14 mouse cellular contexts compared by ENCODE assay signal in genomic region chr9:22703541-22703940, GRCm38 (mm10).
DNase-seq lines count a peak whose midpoint lies in the region; ATAC-seq and TF ChIP-seq lines count a peak whose summit lies in the region.
"Had no signal": no experiment of that assay in that cellular context is flagged by ENCODE, and none has a peak within 500 bp of the region (broad histone marks: within the 10 kb centered on the region; RNA-seq: fewer than 3 reads in every experiment).

No protein-coding gene starts in this region.

- no peak for ATAC-seq in hindbrain, postnatal 0 days
- no peak for ATAC-seq in hindbrain, embryonic 11.5 days (ENCODE audit: low FRiP score)
- ATAC-seq in midbrain, postnatal 0 days (ENCODE audit: low FRiP score), result no peak
- no peak for ATAC-seq in midbrain, embryonic 14.5 days (ENCODE audit: low FRiP score, low TSS enrichment)

- no peak for DNase-seq in hindbrain, postnatal 0 days (ENCODE audit: low spot score)
- no peak for DNase-seq in hindbrain, embryonic 11.5 days (ENCODE audit: low spot score)
- DNase-seq in midbrain, postnatal 0 days (ENCODE audit: low spot score), result no peak
- no peak for DNase-seq in midbrain, embryonic 14.5 days
- DNase-seq in ES-E14 (ENCODE audit: low read depth, low spot score) (no peak), MN1 (ENCODE audit: low spot score) (no peak)
- DNase-seq in naive thymus-derived CD4-positive, alpha-beta T cell, adult 2 months (ENCODE audit: low read depth), result peak; percentile 32
- DNase-seq in cerebellum, postnatal 4 days (ENCODE audit: low spot score in 2 of 2), result no peak
- DNase-seq: heart, adult 11 months; kidney, adult 8-10 months; lung, postnatal 14 days; thymus, adult 18-20 months had no signal

- H3K36me3 ChIP-seq in hindbrain, postnatal 0 days (ENCODE audit: insufficient read depth, low read length), result no peaks in the 10 kb centered on the region
- H3K36me3 ChIP-seq in hindbrain, embryonic 11.5 days (ENCODE audit: control insufficient read depth, insufficient read depth, low read length), result no peaks in the 10 kb centered on the region
- no peaks in the 10 kb centered on the region for H3K36me3 ChIP-seq in midbrain, postnatal 0 days (ENCODE audit: insufficient read depth, low read length)
- H3K36me3 ChIP-seq in midbrain, embryonic 14.5 days (ENCODE audit: control insufficient read depth, insufficient read depth, low read length), result no peaks in the 10 kb centered on the region
- H3K36me3 ChIP-seq in ES-E14 (ENCODE audit: control insufficient read depth, insufficient read depth, low read length, poor library complexity, severe bottlenecking), result no peaks in the 10 kb centered on the region
- H3K36me3 ChIP-seq: hindbrain, embryonic 10.5 days had no signal

- TF ChIP-seq CTCF in hindbrain, postnatal 0 days (IDR thresholded peaks at IDR 0.05; ENCODE audit: low read depth), result peak; percentile 45
- TF ChIP-seq CTCF in midbrain, postnatal 0 days (IDR thresholded peaks at IDR 0.05), result peak; percentile 45

- in situ Hi-C loops in ES-E14 (cut with MboI; ENCODE audit: low sequenced_read_pairs in 2 of 2, unreplicated experiment in 2 of 2), result loop anchor here in 1 of 2 experiments (25.0 kb wide), 1 partner anchor 309 kb away; no protein-coding TSS in a partner anchor

- H3K9ac ChIP-seq in hindbrain, postnatal 0 days (replicated peaks; ENCODE audit: low read length), result no peak overlapping the region
- H3K9ac ChIP-seq in hindbrain, embryonic 11.5 days (ENCODE audit: low read depth, low read length), result no peak overlapping the region
- H3K9ac ChIP-seq in midbrain, postnatal 0 days (replicated peaks; ENCODE audit: low read length, poor library complexity, severe bottlenecking), result no peak overlapping the region
- H3K9ac ChIP-seq in midbrain, embryonic 14.5 days (replicated peaks; ENCODE audit: low read length), result no peak overlapping the region
- no peak overlapping the region for H3K9ac ChIP-seq in ES-E14 (ENCODE audit: insufficient read depth, low read depth, low read length, poor library complexity, severe bottlenecking)

- no peak overlapping the region for H3K4me3 ChIP-seq in hindbrain, postnatal 0 days (ENCODE audit: low read length)
- no peak overlapping the region for H3K4me3 ChIP-seq in hindbrain, embryonic 11.5 days (ENCODE audit: low read depth, low read length)
- H3K4me3 ChIP-seq in midbrain, postnatal 0 days (ENCODE audit: low read depth, low read length), result no peak overlapping the region
- no peak overlapping the region for H3K4me3 ChIP-seq in midbrain, embryonic 14.5 days (replicated peaks; ENCODE audit: low read depth, low read length)
- no peak overlapping the region for H3K4me3 ChIP-seq in ES-E14 (ENCODE audit: insufficient read depth in 1 of 2, low read depth in 1 of 2, low read length in 2 of 2, poor library complexity in 1 of 2, severe bottlenecking in 1 of 2)
- H3K4me3 ChIP-seq: hindbrain, embryonic 10.5 days; limb, embryonic 10.5 days had no signal

- H3K9me3 ChIP-seq in hindbrain, postnatal 0 days (ENCODE audit: low read length), result 0 out of 2 replicates have a peak, but pooled peaks cover 3% of the 10 kb centered on the region
- H3K9me3 ChIP-seq in hindbrain, embryonic 11.5 days (ENCODE audit: control insufficient read depth, low read length), result no peaks in the 10 kb centered on the region
- 0 out of 2 replicates have a peak, but pooled peaks cover 3% of the 10 kb centered on the region for H3K9me3 ChIP-seq in midbrain, postnatal 0 days (ENCODE audit: low read length)
- no peaks in the 10 kb centered on the region for H3K9me3 ChIP-seq in midbrain, embryonic 14.5 days (ENCODE audit: control insufficient read depth, low read length)
- no peaks in the 10 kb centered on the region for H3K9me3 ChIP-seq in ES-E14 (ENCODE audit: control insufficient read depth, insufficient read depth, low read depth, low read length)
- H3K9me3 ChIP-seq: limb, embryonic 10.5 days had no signal

- H3K4me1 ChIP-seq in hindbrain, postnatal 0 days (ENCODE audit: insufficient read depth, low read length), result no peaks in the 10 kb centered on the region
- no peaks in the 10 kb centered on the region; the same call in 1 of the 2 replicates for H3K4me1 ChIP-seq in hindbrain, embryonic 11.5 days (replicated peaks; ENCODE audit: control insufficient read depth, insufficient read depth, low read length)
- H3K4me1 ChIP-seq in midbrain, postnatal 0 days (ENCODE audit: insufficient read depth, low read length), result no peaks in the 10 kb centered on the region
- H3K4me1 ChIP-seq in midbrain, embryonic 14.5 days (ENCODE audit: control insufficient read depth, insufficient read depth, low read length), result 0 out of 2 replicates have a peak, but pooled peaks cover 4% of the 10 kb centered on the region
- H3K4me1 ChIP-seq in ES-E14 (ENCODE audit: control insufficient read depth in 2 of 2, insufficient read depth in 2 of 2, low read length in 2 of 2, poor library complexity in 1 of 2), result no peaks in the 10 kb centered on the region

- 94% methylated on average over 2 of the region's 2 CpGs for WGBS in hindbrain, postnatal 0 days
- 90% methylated on average over 2 of the region's 2 CpGs for WGBS in hindbrain, embryonic 11.5 days
- WGBS in midbrain, postnatal 0 days, result 93% methylated on average over 2 of the region's 2 CpGs
- 98% methylated on average over 2 of the region's 2 CpGs for WGBS in midbrain, embryonic 14.5 days

- H3K27ac ChIP-seq in hindbrain, postnatal 0 days, result no peak overlapping the region
- H3K27ac ChIP-seq in hindbrain, embryonic 11.5 days (ENCODE audit: low read depth, low read length), result no peak overlapping the region
- no peak overlapping the region for H3K27ac ChIP-seq in midbrain, postnatal 0 days (ENCODE audit: low read depth, low read length)
- H3K27ac ChIP-seq in midbrain, embryonic 14.5 days (replicated peaks; ENCODE audit: low read depth, low read length), result no peak overlapping the region
- H3K27ac ChIP-seq in ES-E14 (ENCODE audit: insufficient read depth, low read depth, low read length, poor library complexity, severe bottlenecking), result no peak overlapping the region
- H3K27ac ChIP-seq: hindbrain, embryonic 10.5 days; limb, embryonic 10.5 days had no signal

- H3K27me3 ChIP-seq in hindbrain, postnatal 0 days (ENCODE audit: insufficient read depth, low read length), result no peaks in the 10 kb centered on the region
- H3K27me3 ChIP-seq in hindbrain, embryonic 11.5 days (ENCODE audit: control insufficient read depth, insufficient read depth, low read length), result no peaks in the 10 kb centered on the region
- H3K27me3 ChIP-seq in midbrain, postnatal 0 days (ENCODE audit: insufficient read depth, low read length), result no peaks in the 10 kb centered on the region
- no peaks in the 10 kb centered on the region for H3K27me3 ChIP-seq in midbrain, embryonic 14.5 days (ENCODE audit: control insufficient read depth, insufficient read depth, low read length)

- H3K4me2 ChIP-seq in hindbrain, postnatal 0 days (ENCODE audit: low read depth, low read length), result no peak overlapping the region
- no peak overlapping the region for H3K4me2 ChIP-seq in hindbrain, embryonic 11.5 days (replicated peaks; ENCODE audit: low read depth, low read length)
- H3K4me2 ChIP-seq in midbrain, postnatal 0 days (ENCODE audit: low read depth, low read length, poor library complexity, severe bottlenecking), result no peak overlapping the region
- no peak overlapping the region for H3K4me2 ChIP-seq in midbrain, embryonic 14.5 days (ENCODE audit: low read length)

TF ChIP-seq in ES-E14, 5 proteins besides CTCF, POLR2A, EP300 and RAD21:
- TF ChIP-seq CHD2 (IDR thresholded peaks at IDR 0.05; ENCODE audit: low read depth, low read length), result no peak
- TF ChIP-seq MAFK (IDR thresholded peaks at IDR 0.05; ENCODE audit: insufficient read depth, low read depth, low read length), result no peak
- no peak for TF ChIP-seq HCFC1 (IDR thresholded peaks at IDR 0.05; ENCODE audit: borderline replicate concordance, insufficient read depth, low read length)
- no peak for TF ChIP-seq ZNF384 (IDR thresholded peaks at IDR 0.05; ENCODE audit: low read depth, low read length)
- peak; percentile 55; the same call in 1 of the 2 replicates for TF ChIP-seq ZC3H11A (IDR thresholded peaks at IDR 0.05; ENCODE audit: borderline replicate concordance, low read depth, low read length)
